Mouse (Mus musculus) kidney, postnatal 36 days (tissue): ENCODE results near the gene Prkrip1.
"Not testable (repeated sequence)": the region's sequence is repeated elsewhere in the genome, so short reads cannot be mapped to it uniquely, and the experiment has no call there.

Experiments used
- DNase-seq, 2 experiments: peaks; one replicate each; pipeline ENCODE4 v3.0.0; 2021 to 2022; ENCODE audit warnings: mixed read lengths in 2 of 2

The Prkrip1 gene

DNA sequence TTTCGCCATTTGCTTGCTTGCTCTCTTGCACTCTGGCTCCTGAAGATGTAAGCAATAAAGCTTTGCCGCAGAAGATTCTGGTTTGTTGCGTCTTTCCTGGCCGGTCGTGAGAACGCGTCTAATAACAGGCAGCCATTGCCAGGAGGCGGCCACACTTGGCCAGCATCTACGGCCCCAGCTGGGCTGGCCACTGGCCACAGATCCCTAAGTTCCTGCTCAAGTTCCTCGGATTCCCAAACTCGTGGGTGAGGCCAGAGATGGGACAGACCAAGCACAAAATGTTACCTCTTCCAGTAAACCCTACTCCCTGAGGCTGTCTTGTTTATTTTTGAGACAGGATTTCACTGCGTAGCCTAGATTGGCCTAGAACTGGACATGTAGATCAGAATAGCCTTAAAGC, 38.7 kb downstream of the Prkrip1 start:
- peak; percentile 43 to 44 for DNase-seq

DNA sequence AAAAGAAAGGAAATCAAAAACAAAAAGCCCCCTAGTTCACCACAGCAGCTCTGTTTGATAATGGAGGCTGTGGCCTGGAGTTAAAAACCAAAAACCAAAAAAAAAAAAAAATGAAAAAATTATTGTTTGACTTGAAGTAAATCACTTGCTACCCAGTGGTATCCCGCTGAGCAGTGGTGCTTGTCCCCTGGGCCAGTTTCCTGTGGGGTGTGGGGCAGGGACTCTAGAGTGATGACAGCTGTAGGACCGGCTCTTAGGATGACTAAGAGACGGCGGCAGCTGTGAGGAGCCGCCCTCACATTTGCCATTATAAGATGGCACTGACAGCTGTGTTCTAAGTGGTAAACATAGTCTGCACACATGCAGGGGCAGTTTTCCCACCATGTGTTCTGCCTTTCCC, 43.4 kb downstream of the Prkrip1 start:
- DNase-seq: peak in 1 of 2 experiments; percentile 37

DNA sequence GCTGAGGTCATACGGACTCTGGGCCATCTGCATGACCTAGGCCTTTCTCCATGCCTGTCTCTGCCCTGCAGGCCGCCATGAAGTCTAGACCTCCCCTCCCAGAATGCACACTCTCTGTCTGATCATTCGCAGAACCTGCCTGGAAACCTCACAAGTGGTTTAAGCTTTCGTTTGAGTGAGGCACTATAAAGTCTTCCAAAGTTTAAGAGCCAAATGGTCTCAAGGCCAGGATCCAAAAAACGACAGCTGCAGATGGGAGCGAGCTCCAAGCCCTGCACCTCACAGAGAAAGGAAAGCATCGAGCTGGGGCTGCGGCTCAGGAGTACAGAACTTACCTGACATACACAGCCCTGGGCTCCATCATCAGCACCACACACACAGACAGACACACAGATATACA, 46.4 kb downstream of the Prkrip1 start:
- no peak for DNase-seq

DNA sequence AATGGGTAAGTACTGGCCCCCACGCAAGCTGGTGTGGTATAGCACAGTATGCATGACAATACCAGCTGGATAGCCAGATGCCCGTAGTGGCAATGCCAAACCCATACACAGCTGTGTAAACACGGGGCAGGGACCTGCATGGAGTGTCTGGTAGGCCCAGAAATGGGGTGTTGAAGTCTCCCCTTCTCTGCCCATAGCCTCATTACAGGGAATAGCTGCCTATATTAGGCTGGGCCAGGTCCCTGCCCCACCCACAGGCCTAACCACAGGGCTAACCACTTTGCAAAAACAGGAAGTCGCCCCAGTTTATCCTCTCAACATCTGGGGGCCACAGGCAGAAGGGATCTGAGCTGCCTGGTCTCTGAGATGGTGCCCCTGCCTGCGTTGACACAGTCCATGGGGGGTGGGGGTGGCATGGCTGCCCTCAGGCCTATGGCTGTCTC, 49.6 kb downstream of the Prkrip1 start:
- DNase-seq: not testable (repeated sequence)

DNA sequence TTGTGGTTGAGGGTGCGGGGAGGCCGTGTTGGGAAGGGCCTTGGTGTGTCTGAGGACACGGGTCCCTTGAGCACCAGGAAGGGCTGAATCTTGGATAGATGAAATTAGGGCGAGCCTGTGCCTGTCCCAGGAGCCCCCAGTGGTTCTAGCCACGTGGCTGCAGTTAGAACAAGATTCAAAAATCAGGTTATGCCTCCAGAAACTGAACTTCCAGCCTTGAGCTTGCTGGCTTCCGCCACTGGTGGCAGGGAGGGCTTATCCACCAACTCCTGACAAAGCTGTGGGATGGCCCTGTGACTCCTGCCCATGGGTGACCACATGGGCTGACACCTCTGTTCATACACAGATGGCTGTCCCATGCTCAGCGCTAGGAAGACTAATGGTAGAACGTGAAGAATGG, 51.1 kb downstream of the Prkrip1 start:
- DNase-seq: no peak

DNA sequence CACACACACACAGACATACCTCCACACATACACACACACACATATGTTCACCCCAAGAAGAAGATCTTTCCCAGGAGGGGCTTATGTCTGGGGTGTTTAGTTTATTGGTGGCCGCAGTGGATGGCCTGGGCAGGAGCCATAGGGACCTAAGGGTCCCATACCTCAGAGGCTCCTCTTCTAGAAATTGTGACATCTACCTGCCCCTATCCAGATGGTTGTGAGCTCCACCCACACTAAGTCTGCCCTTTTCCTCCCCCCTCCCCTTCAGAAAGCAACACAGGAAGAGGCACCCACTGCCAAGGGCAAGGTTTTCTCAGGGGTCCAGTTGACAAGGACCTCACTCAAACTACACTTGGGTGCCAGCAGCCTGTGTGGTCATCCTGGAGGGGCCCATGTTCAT, 51.8 kb downstream of the Prkrip1 start:
- no peak for DNase-seq

DNA sequence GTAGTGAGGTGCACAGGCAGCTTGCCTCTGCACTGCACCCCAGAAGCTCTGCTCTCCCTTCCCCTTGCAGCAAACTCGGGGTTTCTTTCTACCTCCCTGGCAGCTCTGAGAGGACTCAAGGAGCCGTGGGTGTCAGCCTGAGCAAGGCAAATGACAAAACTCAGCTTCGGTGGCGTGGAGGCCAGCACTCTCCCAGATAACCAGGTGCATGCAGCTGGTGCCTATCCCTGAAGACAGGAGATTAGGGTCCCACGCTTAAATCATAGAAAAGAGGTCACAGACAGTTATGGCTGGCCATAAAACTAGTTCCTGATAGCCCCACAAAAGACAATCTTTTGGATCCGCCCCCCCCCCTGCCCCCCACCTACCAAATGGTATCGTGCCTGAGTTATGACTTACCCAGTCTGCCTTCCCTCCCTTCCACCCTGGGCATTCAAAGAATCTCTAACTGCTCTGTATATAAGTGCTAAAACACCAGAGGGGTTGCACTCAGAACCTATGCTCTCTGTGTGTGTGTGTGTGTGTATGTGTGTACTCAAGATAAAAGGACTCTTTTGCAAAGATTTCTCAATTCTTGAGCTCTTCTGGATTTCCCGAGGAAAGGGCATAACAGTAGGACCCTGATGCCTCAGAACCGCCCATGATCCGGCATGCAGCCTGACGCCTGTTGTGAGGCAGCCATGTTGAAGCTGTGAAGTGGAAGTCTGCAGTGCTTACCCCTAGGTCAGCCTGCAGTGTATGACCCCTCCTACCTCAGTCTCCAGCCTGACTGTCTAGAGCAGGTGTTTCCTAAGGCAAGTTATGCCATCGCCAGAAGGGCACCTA, 53.9 kb downstream of the Prkrip1 start:
- no peak for DNase-seq

DNA sequence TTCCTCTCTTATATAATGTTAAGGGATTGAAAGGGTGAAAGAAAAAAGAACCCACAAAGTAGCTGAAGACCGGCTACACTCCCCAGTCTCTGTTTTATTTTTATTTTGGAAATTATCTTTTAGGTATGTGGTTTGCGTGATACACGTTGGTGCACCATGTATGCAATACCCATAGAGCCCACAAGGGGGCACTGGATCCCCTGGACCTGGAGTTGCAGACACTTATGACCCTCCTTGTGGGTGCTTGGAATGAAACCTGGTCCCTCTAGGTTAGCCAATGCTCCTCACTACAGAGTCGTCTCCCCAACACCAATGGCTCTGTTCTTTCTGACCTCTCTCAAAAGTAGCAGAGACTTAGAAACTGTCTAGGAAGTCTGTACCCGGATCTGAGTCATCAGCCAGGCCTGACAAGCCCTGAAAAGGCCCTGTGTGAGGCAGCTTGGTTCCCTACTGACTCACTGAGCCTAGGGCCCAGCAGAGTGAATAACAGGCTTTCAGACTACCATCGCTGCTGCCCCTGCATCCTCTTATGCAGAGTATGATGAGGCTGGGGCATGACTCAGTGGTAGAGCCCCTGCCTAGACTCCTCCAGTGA, 55.5 kb downstream of the Prkrip1 start:
- peak in 1 of 2 experiments; percentile 38 for DNase-seq

DNA sequence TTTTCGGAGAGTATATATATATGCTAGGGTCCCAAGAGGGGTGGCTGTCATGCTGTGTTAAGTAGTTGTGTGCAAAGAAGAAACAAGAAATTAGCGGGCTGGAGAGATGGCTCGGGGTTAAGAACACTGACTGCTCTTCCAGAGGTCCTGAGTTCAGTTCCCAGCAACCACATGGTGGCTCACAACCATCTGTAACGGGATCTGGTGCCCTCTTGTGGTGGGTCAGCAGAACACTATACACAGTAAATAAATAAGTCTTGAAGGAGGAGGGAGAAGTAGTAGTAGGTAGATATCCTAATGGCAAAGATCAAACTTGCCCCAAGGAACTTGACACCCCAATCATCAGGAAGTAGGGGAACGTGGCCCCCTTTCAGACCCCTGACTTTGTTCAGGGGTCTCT, 56.0 kb downstream of the Prkrip1 start:
- DNase-seq: peak in 1 of 2 experiments; percentile 30

DNA sequence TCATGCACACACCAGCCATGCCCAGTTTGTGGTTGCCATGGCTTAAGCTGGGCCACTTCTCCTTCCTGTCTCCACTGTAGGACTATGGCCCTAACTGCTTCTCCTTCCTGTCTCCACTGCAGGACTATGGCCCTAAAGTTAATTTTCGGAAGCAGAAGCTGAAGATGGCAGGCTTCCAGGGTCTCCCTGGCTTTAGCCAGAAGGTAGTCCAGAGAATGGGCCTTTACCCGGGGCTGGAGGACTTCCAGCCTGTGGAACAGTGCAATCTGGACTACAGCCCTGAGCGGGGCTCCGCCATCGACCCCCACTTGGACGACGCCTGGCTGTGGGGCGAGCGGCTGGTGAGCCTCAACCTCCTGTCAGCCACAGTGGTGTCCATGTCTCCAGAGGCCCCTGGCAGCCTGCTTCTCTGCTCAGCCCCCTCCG, 58.7 kb downstream of the Prkrip1 start:
- DNase-seq: peak; percentile 5 to 53

DNA sequence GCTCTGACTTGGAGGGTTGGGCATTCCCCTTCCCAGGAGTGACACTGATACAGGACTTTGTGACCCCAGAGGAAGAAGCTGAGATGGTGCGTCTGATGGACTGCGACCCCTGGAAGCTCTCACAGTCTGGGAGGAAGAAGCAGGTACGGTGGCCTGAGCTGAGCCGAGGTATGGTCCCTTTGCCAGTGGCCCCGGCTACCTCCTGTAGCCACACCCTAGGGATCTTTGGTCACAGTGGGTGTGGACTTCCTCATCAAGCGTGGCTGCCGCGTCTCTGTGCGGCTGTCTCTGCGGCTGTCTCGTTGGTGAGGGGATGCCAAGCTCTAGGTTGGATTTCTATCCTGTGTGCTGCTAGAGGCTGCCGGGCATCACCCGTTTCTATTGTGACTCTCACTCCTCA, 59.4 kb downstream of the Prkrip1 start:
- DNase-seq: no peak

DNA sequence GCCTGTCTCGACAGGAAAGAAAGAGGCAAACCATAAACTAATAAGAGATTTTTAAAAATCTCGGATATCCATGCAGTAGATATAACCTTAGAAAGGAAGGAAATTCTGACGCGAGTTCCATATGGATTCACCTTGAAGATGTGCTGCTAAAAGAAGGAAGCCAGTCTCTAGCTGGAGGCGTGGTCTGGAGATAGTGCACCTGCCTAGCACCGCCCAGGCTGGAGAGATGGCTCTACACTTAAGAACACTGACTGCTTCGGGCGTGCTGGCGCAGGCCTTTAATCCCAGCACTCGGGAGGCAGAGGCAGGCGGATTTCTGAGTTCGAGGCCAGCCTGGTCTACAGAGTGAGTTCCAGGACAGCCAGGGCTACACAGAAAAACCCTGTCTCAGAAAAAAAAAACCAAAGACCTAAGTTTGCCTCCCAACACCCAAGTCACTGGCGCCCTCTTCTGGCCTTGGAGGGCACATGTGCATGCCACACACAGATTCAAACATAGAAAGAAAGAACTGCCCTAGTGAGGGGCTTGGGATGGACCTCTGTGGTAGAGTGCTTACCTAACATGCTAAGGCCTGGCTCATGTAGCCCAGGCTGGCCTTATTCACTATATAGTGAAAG, 61.0 kb downstream of the Prkrip1 start:
- DNase-seq: peak; percentile 34 to 79

DNA sequence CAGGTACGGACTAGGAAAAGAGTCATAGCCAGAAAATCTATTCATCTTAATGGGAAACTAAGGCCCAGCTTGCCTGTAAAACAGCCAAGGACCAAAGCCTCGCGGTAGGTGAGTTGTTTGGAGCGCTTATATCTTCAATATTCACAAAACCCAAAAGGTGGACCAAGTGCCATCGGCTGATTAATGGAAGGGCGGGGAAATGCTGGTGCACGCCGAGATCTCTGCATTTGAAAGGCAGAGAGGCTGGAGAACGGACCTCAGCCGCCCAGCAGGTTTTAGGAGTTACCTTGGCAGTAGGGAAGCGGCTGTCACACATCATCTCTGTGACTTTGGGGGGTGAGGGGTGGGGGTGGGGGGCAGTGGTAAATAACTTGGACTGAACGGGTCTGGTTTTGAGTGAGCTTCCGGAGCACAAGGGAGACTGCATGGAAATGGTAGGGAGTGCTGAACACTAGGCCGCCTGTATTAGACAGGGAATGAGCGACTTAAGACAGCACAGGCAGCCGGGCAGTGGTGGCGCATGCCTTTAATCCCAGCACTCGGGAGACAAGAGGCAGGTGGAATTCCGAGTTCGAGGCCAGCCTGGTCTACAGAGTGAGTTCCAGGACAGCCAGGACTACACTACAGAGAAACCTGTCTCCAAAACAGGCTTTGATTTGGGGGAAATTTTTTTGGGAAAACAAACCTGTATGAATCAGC, 62.3 kb downstream of the Prkrip1 start:
- no peak for DNase-seq

DNA sequence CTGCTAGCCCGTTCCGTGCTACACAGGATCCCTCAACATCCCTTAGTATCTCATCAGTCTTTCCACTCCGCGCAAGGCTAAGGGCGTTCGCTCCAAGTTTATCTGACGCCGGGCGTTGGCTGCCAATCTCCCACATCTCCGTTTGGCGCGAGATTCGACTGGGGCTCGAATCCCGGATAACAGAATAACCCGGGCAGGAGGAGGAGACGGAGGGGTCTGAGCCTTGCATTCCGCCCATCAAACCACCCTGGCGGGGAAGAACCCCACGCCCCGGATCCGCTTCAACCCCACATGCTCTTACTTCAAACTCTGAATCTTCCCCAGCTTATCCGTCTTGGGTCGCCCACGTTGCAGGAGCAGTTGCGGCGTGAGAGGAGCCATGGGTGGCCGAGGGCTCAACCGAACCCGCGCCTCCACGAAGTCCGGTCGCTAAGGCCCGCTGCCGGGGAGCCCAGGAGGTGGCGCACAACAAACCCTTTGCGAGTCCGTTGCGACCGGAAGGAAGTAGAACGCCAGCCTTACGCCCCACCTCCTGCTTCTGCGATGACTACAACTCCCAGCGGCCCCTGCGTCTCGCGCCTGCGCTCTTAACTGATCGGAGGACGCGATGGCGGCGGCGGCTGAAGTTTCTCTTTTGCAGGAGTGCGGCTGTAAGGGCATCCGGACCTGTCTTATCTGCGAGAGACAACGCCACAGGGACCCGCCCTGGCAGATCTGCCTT, 63.0 kb downstream of the Prkrip1 start, which contains the start of the genes Lrwd1 and Alkbh4:
TSS of gene Lrwd1 (minus strand) at position 504 of the 721 bp plus-strand sequence.
TSS of gene Alkbh4 (plus strand) at position 576 of the 721 bp plus-strand sequence.
- DNase-seq: peak; percentile 98
